Mouse (Mus musculus) intestine, embryonic 16.5 days (tissue): ENCODE measurements at regions not wholly inside any gene's neighbourhood (a gene's known extent, or its start where the extent isn't known, plus 50 kb on each side); places are given as distances from the start of the nearest gene placed in this dataset.

ENCODE experiments used
- ATAC-seq: fragments of 200-750 bp; cut with Nextera tagmentation; 2 replicates; pipeline ENCODE4 v1.8.0; 2017; ENCODE audit warnings: moderate TSS enrichment, moderate library complexity
- H3K27ac ChIP-seq: fragments of 300-500 bp; sonication (generic); 2 replicates; pipeline ENCODE4 v1.5.1; 2014; ENCODE audit warnings: mild to moderate bottlenecking, low read length
- H3K27me3 ChIP-seq: fragments of 300-500 bp; sonication (generic); replicated peaks from 2 replicates; pipeline ENCODE4 v1.6.1; 2014; ENCODE audit warnings: low read length, control low read depth, mixed read lengths; ENCODE audit not compliant: control insufficient read depth, insufficient read depth
- H3K36me3 ChIP-seq: fragments of 300-500 bp; sonication (generic); 2 replicates; pipeline ENCODE4 v1.6.1; 2014; ENCODE audit warnings: low read length, control low read depth; ENCODE audit not compliant: control insufficient read depth, insufficient read depth
- H3K4me1 ChIP-seq: fragments of 300-500 bp; sonication (generic); 2 replicates; pipeline ENCODE4 v1.6.1; 2014; ENCODE audit warnings: low read length, control low read depth, mixed read lengths; ENCODE audit not compliant: control insufficient read depth, insufficient read depth
- H3K4me2 ChIP-seq: fragments of 300-500 bp; sonication (generic); 2 replicates; pipeline ENCODE4 v1.6.1; 2014; ENCODE audit warnings: low read depth, low read length, control low read depth
- H3K4me3 ChIP-seq: fragments of 300-500 bp; sonication (generic); 2 replicates; pipeline ENCODE4 v1.5.1; 2014; ENCODE audit warnings: mild to moderate bottlenecking, low read length
- H3K9ac ChIP-seq: fragments of 300-500 bp; sonication (generic); 2 replicates; pipeline ENCODE4 v1.6.1; 2014; ENCODE audit warnings: low read depth, low read length
- H3K9me3 ChIP-seq: fragments of 300-500 bp; sonication (generic); 2 replicates; pipeline ENCODE4 v1.6.1; 2016; ENCODE audit warnings: low read length, control low read depth; ENCODE audit not compliant: control insufficient read depth
- WGBS: fragments of 180-500 bp; shearing (Covaris S2); extraction: QIAGEN DNeasy Blood & Tissue Kit; methylation state at CpG from one replicate; pipeline ENCODE4 v1.1.7; 2014; 5-methylcytosine and 5-hydroxymethylcytosine counted together

GRCm38 (mm10) chr15:63445016-63445415, 400.0 kb downstream of the Gsdmc2 start:
- Histone ChIP-seq H3K27me3 (no peaks in the 10 kb centered on the region), H3K4me2 (no peak overlapping the region), H3K36me3 (no peaks in the 10 kb centered on the region), H3K4me1 (no peaks in the 10 kb centered on the region), H3K4me3 (no peak overlapping the region), H3K27ac (no peak overlapping the region), H3K9me3 (no peaks in the 10 kb centered on the region), H3K9ac (no peak overlapping the region)
- no peak for ATAC-seq
- 62% methylated on average over 4 of the region's 4 CpGs for WGBS

- no peak overlapping the region for H3K9ac ChIP-seq
Observed at GRCm38 (mm10) chr15:63442146-63442780, 402.7 kb downstream of the Gsdmc2 start.

GRCm38 (mm10) chr15:63412649-63413048, 432.3 kb downstream of the Gsdmc2 start:
- Histone ChIP-seq H3K4me1 (no peaks in the 10 kb centered on the region), H3K27ac (no peak overlapping the region), H3K4me3 (no peak overlapping the region), H3K4me2 (no peak overlapping the region), H3K27me3 (no peaks in the 10 kb centered on the region), H3K9me3 (no peaks in the 10 kb centered on the region), H3K9ac (no peak overlapping the region), H3K36me3 (no peaks in the 10 kb centered on the region)
- WGBS = 81% methylated on average over 4 of the region's 4 CpGs
- ATAC-seq = no peak

More at GRCm38 (mm10) chr15:63442146-63442780, 402.7 kb downstream of the Gsdmc2 start:
- no peaks in the 10 kb centered on the region for H3K36me3 ChIP-seq
- no peaks in the 10 kb centered on the region for H3K27me3 ChIP-seq
- ATAC-seq = no peak
- no peaks in the 10 kb centered on the region for H3K9me3 ChIP-seq
- no peak overlapping the region for H3K4me2 ChIP-seq
- H3K4me3 ChIP-seq = no peak overlapping the region
- H3K4me1 ChIP-seq = no peaks in the 10 kb centered on the region
- no peak overlapping the region for H3K27ac ChIP-seq
- WGBS = 53% methylated on average over 6 of the region's 6 CpGs

- Histone ChIP-seq H3K4me2 (no peak overlapping the region), H3K36me3 (no peaks in the 10 kb centered on the region), H3K27ac (no peak overlapping the region), H3K9ac (no peak overlapping the region), H3K27me3 (no peaks in the 10 kb centered on the region), H3K9me3 (no peaks in the 10 kb centered on the region), H3K4me3 (no peak overlapping the region), H3K4me1 (no peaks in the 10 kb centered on the region)
- no peak for ATAC-seq
- 82% methylated on average over 3 of the region's 3 CpGs for WGBS
Observed at GRCm38 (mm10) chr15:63411771-63412118, 433.2 kb downstream of the Gsdmc2 start.

GRCm38 (mm10) chr15:63410994-63411770, 433.8 kb downstream of the Gsdmc2 start:
- Histone ChIP-seq H3K4me1 (no peaks in the 10 kb centered on the region), H3K27ac (no peak overlapping the region), H3K36me3 (no peaks in the 10 kb centered on the region), H3K9me3 (no peaks in the 10 kb centered on the region), H3K27me3 (no peaks in the 10 kb centered on the region), H3K4me2 (no peak overlapping the region), H3K9ac (no peak overlapping the region), H3K4me3 (no peak overlapping the region)
- ATAC-seq = no peak
- 57% methylated on average over 11 of the region's 11 CpGs for WGBS

- Histone ChIP-seq H3K4me2 (no peak overlapping the region), H3K4me1 (no peaks in the 10 kb centered on the region), H3K36me3 (no peaks in the 10 kb centered on the region), H3K4me3 (no peak overlapping the region), H3K9ac (no peak overlapping the region), H3K27me3 (no peaks in the 10 kb centered on the region), H3K27ac (no peak overlapping the region), H3K9me3 (no peaks in the 10 kb centered on the region)
- 71% methylated on average over 3 of the region's 3 CpGs for WGBS
- no peak for ATAC-seq
Observed at GRCm38 (mm10) chr15:63400445-63400844, 444.5 kb downstream of the Gsdmc2 start.

GRCm38 (mm10) chr15:63400011-63400410, 445.0 kb downstream of the Gsdmc2 start:
- Histone ChIP-seq H3K27me3 (no peaks in the 10 kb centered on the region), H3K27ac (no peak overlapping the region), H3K4me1 (no peaks in the 10 kb centered on the region), H3K9me3 (no peaks in the 10 kb centered on the region), H3K4me3 (no peak overlapping the region), H3K9ac (no peak overlapping the region), H3K36me3 (no peaks in the 10 kb centered on the region), H3K4me2 (no peak overlapping the region)
- 69% methylated on average over 1 of the region's 1 CpGs for WGBS
- ATAC-seq = no peak

GRCm38 (mm10) chr15:63397485-63397884, 447.5 kb downstream of the Gsdmc2 start:
- no peak for ATAC-seq
- H3K27ac ChIP-seq = no peak overlapping the region
- WGBS = 87% methylated on average over 3 of the region's 3 CpGs
- H3K36me3 ChIP-seq = no peaks in the 10 kb centered on the region
- no peaks in the 10 kb centered on the region for H3K27me3 ChIP-seq
- H3K4me2 ChIP-seq = no peak overlapping the region
- no peak overlapping the region for H3K4me3 ChIP-seq
- H3K9ac ChIP-seq = no peak overlapping the region
- H3K9me3 ChIP-seq = no peaks in the 10 kb centered on the region
- H3K4me1 ChIP-seq = no peaks in the 10 kb centered on the region

- no peaks in the 10 kb centered on the region for H3K36me3 ChIP-seq
- no peak overlapping the region for H3K27ac ChIP-seq
- H3K27me3 ChIP-seq = no peaks in the 10 kb centered on the region
- no peak overlapping the region for H3K4me3 ChIP-seq
- H3K4me2 ChIP-seq = no peak overlapping the region
- H3K4me1 ChIP-seq = no peaks in the 10 kb centered on the region
- 82% methylated on average over 2 of the region's 2 CpGs for WGBS
- no peaks in the 10 kb centered on the region for H3K9me3 ChIP-seq
- no peak overlapping the region for H3K9ac ChIP-seq
- ATAC-seq = no peak
Observed at GRCm38 (mm10) chr15:63377258-63377657, 467.7 kb downstream of the Gsdmc2 start.
